Mouse (Mus musculus) small intestine, adult 2 months (tissue): ENCODE measurements around the gene Acd. TPM values are rescaled to one million over a fixed set of nuclear protein-coding genes. Genes with fewer than 3 reads are reported as not detected.

Source experiments
- H3K27ac ChIP-seq: fragments of 200-500 bp; 2 replicates; pipeline ENCODE4 v1.5.1; 2012; ENCODE audit warnings: low read depth, low read length, control low read depth, inconsistent platforms; ENCODE audit not compliant: insufficient read depth
- H3K27me3 ChIP-seq: fragments of 200-500 bp; 2 replicates; pipeline ENCODE4 v1.6.1; 2012; ENCODE audit warnings: mild to moderate bottlenecking, moderate library complexity, low read length, inconsistent platforms; ENCODE audit not compliant: control insufficient read depth, insufficient read depth
- H3K36me3 ChIP-seq: fragments of 200-500 bp; 2 replicates; pipeline ENCODE4 v1.6.1; 2012; ENCODE audit warnings: mild to moderate bottlenecking, low read length, control low read depth, inconsistent platforms; ENCODE audit not compliant: control insufficient read depth, insufficient read depth
- H3K4me1 ChIP-seq: fragments of 200-500 bp; 2 replicates; pipeline ENCODE4 v1.6.1; 2012; ENCODE audit warnings: low read length, inconsistent platforms, mixed read lengths; ENCODE audit not compliant: control insufficient read depth, insufficient read depth, insufficient read length
- H3K4me3 ChIP-seq: fragments of 200-500 bp; 2 replicates; pipeline ENCODE4 v1.5.1; 2012; ENCODE audit warnings: low read depth, mild to moderate bottlenecking, control low read depth, inconsistent platforms, low read length, moderate library complexity
- CTCF ChIP-seq: fragments of 200-500 bp; IDR thresholded peaks from 2 replicates; pipeline ENCODE4 v1.5.1; 2012; ENCODE audit warnings: low read depth, mild to moderate bottlenecking, control low read depth, inconsistent platforms, low read length, moderate library complexity, mixed read lengths; ENCODE audit not compliant: insufficient replicate concordance, insufficient read length; ENCODE audit errors: extremely low read depth
- POLR2A ChIP-seq: fragments of 200-500 bp; IDR thresholded peaks from 2 replicates; pipeline ENCODE4 v1.6.1; 2012; ENCODE audit warnings: low read depth, mild to moderate bottlenecking, control low read depth, inconsistent platforms, low read length, moderate library complexity
- WGBS: fragments of 180-500 bp; shearing (Covaris S2); methylation state at CpG from one replicate; pipeline ENCODE4 v1.1.7; 2018; 5-methylcytosine and 5-hydroxymethylcytosine counted together
- polyA plus RNA-seq: library from polyadenylated mRNA; depleted of rRNA; stranded (reverse); fragments of >200 nt; gene quantifications from 2 replicates; pipeline ENCODE4 v1.2.3, GENCODE M21; 2012

The Acd gene
- polyA plus RNA-seq, 1 experiment, result 20.6 TPM

DNA sequence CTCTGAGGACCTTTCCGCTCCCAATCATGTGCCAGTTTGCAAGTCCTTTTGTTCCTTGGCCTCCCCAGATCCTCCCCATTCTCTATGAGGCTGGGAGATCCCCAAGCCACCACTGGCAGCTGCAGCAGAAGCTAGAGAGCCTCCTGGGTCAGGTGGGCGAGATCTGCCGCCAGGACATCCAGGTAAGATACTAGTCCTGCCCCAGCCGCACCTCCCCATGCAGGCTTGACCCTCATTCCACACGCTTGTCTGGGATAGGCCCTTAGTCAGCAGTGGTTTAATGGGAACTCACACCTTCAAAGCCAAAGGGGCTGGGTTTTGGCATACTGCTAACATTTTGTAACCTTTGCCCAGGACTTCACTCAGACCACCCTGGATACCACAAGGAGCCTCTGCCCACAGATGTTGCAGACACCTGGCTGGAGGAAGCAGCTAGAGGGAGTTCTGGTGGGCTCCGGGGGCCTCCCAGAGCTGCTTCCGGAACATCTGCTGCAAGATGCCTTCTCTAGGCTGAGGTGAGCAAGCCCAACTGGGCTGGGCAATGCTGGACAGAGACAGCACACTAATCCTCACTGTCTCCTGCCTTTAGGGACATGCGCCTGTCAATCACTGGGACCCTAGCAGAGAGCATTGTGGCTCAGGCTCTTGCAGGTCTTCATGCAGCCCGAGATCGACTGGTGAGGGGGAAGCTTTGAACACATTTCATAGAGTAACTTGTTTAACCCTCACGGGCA, 8.3 kb downstream of the Acd start:
- 91% methylated on average over 11 of the region's 11 CpGs for WGBS
- Histone ChIP-seq H3K4me1 (peaks cover 8% of the 10 kb centered on the region), H3K27ac (no peak overlapping the region), H3K4me3 (no peak overlapping the region), H3K36me3 (peaks cover 2% of the 10 kb centered on the region; the same call in 1 of the 2 replicates), H3K27me3 (peaks cover 7% of the 10 kb centered on the region; the same call in 1 of the 2 replicates)
- TF ChIP-seq CTCF (no peak), POLR2A (no peak)

DNA sequence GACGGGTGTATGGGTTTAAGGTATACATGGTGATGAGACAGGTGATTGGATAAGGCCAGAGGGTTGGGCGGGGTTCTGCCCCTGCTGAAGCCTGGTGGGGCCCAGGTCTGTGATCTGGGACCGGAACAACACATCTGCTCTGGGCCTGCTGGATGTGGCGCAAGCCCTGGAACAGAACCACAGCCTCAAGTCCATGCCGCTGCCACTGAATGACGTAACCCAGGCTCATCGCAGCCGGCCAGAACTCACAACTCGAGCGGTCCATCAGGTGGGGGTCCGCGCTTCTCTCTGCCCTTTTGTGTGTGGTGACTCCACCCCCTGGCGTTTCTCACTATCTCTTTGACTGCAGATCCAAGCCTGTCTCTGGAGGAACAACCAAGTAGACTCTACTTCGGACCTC, 9.9 kb downstream of the Acd start:
- Histone ChIP-seq H3K4me3 (no peak overlapping the region), H3K4me1 (peaks cover 8% of the 10 kb centered on the region), H3K27me3 (peaks cover 7% of the 10 kb centered on the region; the same call in 1 of the 2 replicates), H3K27ac (no peak overlapping the region), H3K36me3 (no peaks in the 10 kb centered on the region)
- WGBS, result 79% methylated on average over 14 of the region's 14 CpGs
- no peak for TF ChIP-seq CTCF
- TF ChIP-seq POLR2A, result no peak

DNA sequence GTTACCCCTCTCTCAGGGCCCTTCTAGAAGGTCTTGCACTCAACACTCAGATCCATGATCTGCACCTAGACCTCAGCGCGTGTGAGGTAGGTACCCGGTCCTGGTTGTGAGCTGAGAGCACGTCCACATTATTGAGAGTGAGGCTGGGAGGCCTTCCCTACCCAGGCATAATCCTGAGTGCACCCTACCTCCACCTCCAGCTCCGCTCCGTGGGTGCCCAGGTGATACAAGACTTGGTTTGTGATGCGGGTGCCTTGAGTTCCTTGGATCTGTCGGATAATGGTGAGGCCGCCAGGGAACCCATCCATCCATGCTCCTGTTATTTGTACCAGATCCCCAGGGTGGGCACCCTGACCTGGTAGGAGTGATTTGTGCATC, 10.9 kb downstream of the Acd start:
- 94% methylated on average over 9 of the region's 9 CpGs for WGBS
- H3K36me3 ChIP-seq, result no peaks in the 10 kb centered on the region

DNA sequence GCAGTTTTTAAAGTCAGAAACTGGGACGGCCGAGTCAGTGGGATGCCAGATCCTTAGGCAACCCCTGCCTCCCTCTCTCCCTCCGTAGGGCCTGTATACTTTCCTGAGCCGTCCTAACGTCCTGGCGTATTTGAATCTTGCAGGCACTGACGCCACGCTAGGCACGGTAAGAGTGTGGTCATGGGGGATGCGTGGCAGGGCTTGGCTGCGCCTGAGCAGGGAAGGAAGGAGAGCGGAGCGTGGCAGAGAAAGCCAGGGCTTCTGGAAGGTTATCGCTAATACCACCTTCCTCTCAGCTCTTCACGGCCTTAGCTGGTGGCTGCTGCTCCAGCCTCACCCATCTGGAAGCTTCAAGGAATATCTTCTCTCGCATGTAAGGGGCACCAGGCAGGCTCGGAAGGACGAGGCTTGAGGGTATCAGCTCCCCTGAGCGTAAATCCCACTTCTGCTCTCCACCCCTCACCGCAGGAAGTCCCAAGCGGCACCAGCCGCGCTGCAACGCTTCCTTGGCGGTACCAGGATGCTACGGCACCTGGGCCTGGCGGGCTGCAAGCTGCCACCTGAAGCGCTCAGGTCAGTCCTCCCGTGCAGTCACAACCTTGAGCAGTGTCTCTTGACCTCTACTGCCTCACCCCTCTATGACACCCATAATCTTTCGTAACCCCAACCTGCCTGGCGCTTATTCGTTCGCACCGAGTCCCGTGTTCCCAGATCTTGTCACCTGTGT, 11.5 kb downstream of the Acd start:
- peaks cover 7% of the 10 kb centered on the region; the same call in 1 of the 2 replicates for H3K27me3 ChIP-seq
- H3K4me3 ChIP-seq, result no peak overlapping the region
- H3K27ac ChIP-seq, result no peak overlapping the region
- peaks cover 8% of the 10 kb centered on the region for H3K4me1 ChIP-seq
- no peak for TF ChIP-seq POLR2A
- TF ChIP-seq CTCF, result no peak
- WGBS, result 76% methylated on average over 35 of the region's 35 CpGs
- no peaks in the 10 kb centered on the region for H3K36me3 ChIP-seq

More for the DNA sequence above, 10.9 kb downstream of the Acd start:
- no peak overlapping the region for H3K27ac ChIP-seq
- peaks cover 8% of the 10 kb centered on the region for H3K4me1 ChIP-seq
- no peak overlapping the region for H3K4me3 ChIP-seq
- H3K27me3 ChIP-seq, result peaks cover 7% of the 10 kb centered on the region; the same call in 1 of the 2 replicates
- TF ChIP-seq POLR2A (no peak), CTCF (no peak)

DNA sequence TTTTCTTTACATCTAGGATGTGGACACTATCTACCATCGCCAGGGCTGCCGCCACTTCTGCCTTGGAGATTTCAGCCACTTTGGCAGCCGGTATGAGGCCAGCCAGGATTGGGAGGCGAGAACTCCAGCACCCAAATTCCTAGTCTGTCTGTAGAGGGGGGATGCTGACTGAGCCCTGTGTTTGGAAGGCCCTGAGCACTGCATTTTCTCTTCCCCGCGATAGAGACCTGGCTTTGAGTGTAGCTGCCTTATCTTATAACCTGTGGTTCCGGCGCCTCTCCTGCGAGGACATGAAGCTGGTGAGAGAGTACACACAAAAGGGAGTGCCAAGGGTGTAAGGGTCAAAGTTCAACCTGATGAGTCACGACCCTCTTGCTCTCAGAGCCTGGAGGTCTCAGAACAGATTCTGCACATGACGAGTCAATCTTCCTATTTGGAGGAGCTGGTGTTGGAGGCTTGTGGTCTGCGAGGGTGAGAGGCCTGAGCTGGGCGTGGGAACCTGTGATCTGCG, 12.6 kb downstream of the Acd start:
- no peaks in the 10 kb centered on the region; the same call in 1 of the 2 replicates for H3K4me1 ChIP-seq
- no peak overlapping the region for H3K4me3 ChIP-seq
- no peak overlapping the region for H3K27ac ChIP-seq
- 39% methylated on average over 14 of the region's 14 CpGs for WGBS
- no peaks in the 10 kb centered on the region for H3K27me3 ChIP-seq
- H3K36me3 ChIP-seq, result peaks cover 4% of the 10 kb centered on the region; the same call in 1 of the 2 replicates
- TF ChIP-seq CTCF (no peak), POLR2A (no peak)

DNA sequence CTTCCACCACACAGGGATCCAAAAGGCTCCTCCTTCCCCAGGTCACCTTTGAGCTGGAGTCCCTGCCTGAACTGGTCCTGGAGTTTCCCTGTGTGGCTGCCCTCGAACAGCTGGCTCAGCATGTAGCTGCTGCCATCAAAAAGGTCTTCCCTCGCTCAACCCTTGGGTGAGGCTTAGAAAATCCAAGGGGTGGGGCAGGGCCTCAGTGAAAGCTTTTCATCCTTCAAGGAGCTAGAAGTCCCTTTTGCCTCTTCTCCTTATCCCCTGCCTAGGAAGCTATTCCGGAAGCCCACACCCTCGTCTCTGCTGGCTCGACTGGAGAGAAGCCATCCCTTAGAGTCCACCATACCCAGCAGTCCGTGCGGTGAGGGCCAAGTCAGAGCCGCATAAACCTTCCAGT, 13.4 kb downstream of the Acd start:
- no peaks in the 10 kb centered on the region; the same call in 1 of the 2 replicates for H3K4me1 ChIP-seq
- TF ChIP-seq CTCF, result no peak
- no peak for TF ChIP-seq POLR2A
- H3K4me3 ChIP-seq, result no peak overlapping the region
- H3K27ac ChIP-seq, result no peak overlapping the region
- no peaks in the 10 kb centered on the region for H3K27me3 ChIP-seq
- WGBS, result 60% methylated on average over 8 of the region's 8 CpGs
- peaks cover 10% of the 10 kb centered on the region for H3K36me3 ChIP-seq

DNA sequence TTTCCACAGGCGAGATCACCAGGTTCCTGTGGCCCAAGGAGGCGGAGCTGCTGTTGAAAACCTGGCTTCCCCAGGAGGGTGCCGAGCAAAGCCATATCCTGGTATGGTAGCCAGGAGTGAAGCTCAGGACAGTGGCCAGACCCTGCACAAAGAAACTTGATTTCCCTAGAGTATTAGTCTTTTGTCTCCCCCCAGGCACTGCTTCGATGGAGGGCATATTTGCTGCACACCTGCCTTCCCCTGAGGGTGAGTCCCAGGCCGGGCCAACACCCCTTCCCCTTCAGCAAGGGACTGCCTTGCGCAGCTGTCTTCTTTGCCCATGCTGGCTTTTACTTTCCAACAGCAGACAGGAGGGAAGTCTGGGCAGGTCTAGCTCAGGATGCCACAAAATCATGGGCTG, 14.4 kb downstream of the Acd start:
- Histone ChIP-seq H3K4me1 (no peaks in the 10 kb centered on the region; the same call in 1 of the 2 replicates), H3K27me3 (no peaks in the 10 kb centered on the region), H3K27ac (no peak overlapping the region), H3K36me3 (peaks cover 16% of the 10 kb centered on the region), H3K4me3 (peak overlapping the region; percentile 57)
- TF ChIP-seq CTCF, result no peak
- TF ChIP-seq POLR2A, result no peak
- 48% methylated on average over 6 of the region's 6 CpGs for WGBS
